Mouse (Mus musculus): ENCODE data around the gene Tspyl4.
A peak's percentile ranks its signal among the peaks of the same experiment; 100 is the strongest.

Gene Tspyl4

DNA sequence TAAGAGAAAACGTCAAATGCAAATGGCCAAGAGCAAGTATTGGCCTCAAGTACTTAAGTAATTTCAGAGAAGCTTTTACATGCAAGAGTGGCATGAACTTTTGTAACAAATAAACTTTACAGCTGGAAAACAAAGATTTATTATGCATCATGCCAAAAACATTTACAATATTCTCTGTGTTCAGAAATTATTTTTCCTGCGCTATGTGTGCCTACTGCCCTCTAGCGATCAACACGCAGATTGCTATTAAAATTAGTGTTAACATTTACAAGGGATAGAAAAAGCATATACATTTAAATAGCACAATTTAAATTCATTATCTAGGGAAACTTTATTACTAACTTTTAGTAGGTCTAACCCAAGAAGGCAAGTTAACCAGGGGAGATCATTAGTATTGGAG is 29.5 kb downstream of the Tspyl4 start:
- no peak for DNase-seq

DNA sequence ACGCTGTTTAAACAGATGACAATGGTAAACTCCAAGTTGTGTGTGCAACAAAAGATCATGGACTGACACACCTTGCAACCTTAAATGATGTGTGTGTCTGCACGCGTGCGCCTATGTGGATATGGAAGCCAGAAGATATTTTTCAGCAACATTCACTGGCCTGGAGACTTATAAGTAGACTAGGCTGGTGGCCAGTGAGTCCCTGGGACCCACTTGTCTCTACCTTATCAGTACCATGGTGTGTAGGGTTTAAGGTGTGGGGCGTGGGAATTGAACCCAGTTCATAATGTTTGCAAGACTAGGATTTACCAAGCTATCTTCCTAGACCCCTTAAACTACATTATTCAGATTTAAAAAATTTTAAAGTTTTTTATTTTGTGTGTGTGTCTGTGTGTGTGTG is 29.9 kb downstream of the Tspyl4 start:
- no peak for DNase-seq

DNA sequence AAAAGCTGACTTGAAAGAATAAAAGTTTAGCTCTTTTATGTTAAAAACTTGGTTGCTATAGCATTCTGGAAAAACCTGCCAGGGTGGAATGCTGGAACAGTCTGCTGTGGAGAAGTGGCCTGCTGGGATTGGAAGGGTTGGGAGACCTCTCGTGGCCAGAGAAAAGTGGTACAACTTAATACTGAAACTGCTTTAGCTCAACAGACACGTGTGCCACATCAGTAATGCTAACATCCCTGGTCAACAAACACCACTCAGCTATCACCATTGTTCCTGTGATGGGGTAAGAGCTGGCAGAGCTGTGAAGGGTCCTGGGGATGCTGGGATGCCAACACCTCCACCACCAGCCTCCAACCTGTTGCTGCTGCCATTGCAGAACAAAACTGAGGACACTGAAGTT is 31.1 kb downstream of the Tspyl4 start:
- DNase-seq = peak; percentile 19

DNA sequence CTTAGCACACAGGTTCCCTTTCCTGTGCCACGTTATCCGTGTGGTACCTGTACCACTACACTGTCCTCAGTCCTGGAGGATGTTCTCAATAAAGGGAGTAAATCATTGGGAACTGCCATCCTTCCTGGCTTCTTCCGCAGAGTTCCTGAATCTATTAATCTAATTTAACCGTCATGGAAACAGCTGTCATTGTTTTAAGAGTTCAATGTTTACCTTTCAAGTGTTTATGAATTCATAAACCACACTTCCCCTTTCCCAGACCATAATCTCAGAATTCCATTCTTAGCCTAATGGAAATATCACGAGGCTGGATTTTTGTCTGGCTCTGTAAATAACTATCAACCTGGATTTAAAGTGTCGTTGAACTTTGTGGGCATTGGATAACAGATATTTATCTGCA is 43.8 kb downstream of the Tspyl4 start:
- DNase-seq = no peak

DNA sequence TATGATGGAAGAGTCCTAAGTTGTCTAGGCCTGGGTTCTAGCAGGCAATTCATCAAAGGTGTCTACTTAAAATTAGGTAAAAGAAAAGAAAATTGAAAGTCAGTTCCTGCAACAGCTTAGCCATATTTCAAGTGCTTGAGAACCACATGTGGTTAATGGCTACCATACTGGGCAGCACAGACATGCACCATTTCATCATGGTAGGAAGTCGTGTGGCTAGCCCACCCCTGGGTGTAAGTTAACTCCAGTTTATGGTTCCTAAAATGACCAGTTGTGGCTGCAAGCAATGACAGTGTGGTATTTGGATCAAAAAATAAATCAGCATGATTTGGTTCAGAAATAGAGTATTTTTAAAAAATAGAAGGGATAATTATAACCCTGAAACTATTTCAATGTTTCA is 44.6 kb downstream of the Tspyl4 start:
- DNase-seq = no peak
